Mouse (Mus musculus): ENCODE measurements around the gene Ccdc12. TPM values are rescaled to one million over a fixed set of nuclear protein-coding genes. Genes with fewer than 3 reads are reported as not detected.

Gene Ccdc12
- 164 and 175 TPM in 2 replicates for polyA plus RNA-seq (2016; fragmentation: Nextera tagmentation; extraction: Ambion mirVana)

DNA sequence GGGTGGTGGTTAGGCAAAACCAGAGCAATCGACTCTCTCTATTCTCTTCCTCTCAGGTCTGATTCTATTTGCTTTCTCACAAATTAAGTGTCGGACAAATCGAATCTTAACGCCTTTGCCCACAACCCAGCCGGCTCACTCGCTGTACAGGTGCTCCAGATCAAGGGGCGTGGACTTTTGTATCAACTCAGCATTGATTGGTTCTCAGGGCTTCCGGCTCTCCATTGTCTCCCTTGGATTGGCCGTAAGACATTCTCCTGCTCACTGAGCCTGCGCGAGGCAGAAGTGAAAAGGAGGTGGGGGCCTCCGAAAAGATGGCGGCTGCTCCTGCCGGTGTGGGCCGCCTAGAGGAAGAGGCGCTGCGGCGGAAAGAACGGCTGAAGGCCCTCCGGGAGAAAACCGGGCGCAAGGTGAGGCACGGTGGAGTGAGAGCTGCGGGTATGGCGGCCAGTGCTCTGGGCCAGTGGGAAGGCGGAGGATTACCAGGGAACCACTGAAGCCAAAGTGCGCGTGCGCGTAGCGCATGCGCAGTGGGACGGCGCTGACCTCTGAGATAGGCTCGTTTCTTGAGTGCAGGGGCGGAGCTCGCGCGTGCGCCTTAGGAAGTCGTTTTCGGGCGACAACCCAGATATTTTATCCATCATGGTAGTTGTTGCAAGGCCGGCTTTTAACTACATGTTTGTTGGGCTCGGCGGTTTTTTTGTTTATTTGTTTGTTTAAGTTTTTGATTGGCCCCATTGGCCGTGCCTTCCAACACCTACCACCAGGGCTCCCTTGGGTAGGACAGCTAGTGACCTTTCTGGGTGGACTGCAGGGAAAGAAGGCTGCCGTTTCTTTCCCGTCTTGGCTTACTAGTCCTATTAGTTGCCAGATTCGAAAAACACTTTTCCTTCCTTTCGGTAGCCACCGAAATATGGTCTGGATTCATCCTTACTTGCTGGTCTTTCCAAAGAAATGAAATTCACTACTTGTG lies at the start of gene Ccdc12:
Gene Ccdc12, plus strand, starts transcription at position 255 of the 973 bp plus-strand sequence.
- Histone ChIP-seq H3K4me1 (peaks cover 43% of the 10 kb centered on the region), H3K36me3 (peaks cover 10% of the 10 kb centered on the region), H3K27me3 (ENCODE audit: low read depth, poor library complexity, severe bottlenecking) (peaks cover 25% of the 10 kb centered on the region), H3K4me3 (peak within 1 kb of the TSS; percentile 72), H3K9me3 (replicated peaks) (no peaks in the 10 kb centered on the region), H3K27ac (peak within 1 kb of the TSS; percentile 95)
- WGBS: under 1% methylated on average over 52 of the region's 52 CpGs
- DNase-seq (ENCODE audit: low spot score): peak; percentile 95

GRCm38 (mm10) chr9:110611471-110611870 lies 44.8 kb upstream of the Ccdc12 start:
- H3K9me3 ChIP-seq (replicated peaks): no peaks in the 10 kb centered on the region
- WGBS: 95% methylated on average over 3 of the region's 3 CpGs
- H3K4me1 ChIP-seq: no peaks in the 10 kb centered on the region
- H3K27ac ChIP-seq: no peak overlapping the region
- H3K27me3 ChIP-seq (ENCODE audit: low read depth, poor library complexity, severe bottlenecking): no peaks in the 10 kb centered on the region
- peaks cover 94% of the 10 kb centered on the region for H3K36me3 ChIP-seq
- H3K4me3 ChIP-seq: no peak overlapping the region
- no peak for DNase-seq (ENCODE audit: low spot score)

- no peak for DNase-seq (ENCODE audit: low spot score)
- Histone ChIP-seq H3K9me3 (replicated peaks) (no peaks in the 10 kb centered on the region), H3K4me3 (no peak overlapping the region), H3K27ac (no peak overlapping the region), H3K27me3 (ENCODE audit: low read depth, poor library complexity, severe bottlenecking) (no peaks in the 10 kb centered on the region), H3K4me1 (0 out of 2 replicates have a peak, but pooled peaks cover 3% of the 10 kb centered on the region), H3K36me3 (peaks cover 100% of the 10 kb centered on the region)
- WGBS: 84% methylated on average over 3 of the region's 3 CpGs
These were observed 39.2 kb upstream of the Ccdc12 start for GRCm38 (mm10) chr9:110617081-110617480.

DNA sequence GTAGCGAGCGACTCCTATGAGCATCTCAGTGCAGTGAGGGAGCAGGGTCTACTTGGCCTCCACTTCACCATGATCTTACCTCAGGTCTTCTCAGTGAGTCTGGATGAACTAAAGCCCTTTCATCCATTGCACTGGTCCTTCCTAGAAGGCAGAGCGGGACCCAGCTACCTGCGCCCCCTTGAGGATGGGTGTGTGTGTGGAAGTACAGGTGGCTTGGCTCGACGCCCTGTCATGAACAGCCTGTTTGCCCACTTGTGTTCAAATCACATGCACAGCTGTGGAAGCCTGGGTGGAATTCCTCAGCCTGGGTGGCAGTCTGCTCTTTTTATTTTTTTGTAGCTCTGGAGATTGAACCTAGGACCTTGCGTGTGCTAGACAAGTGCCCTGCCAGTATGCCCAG lies 36.1 kb upstream of the Ccdc12 start:
- peaks cover 80% of the 10 kb centered on the region for H3K36me3 ChIP-seq
- WGBS: 92% methylated on average over 7 of the region's 7 CpGs
- no peaks in the 10 kb centered on the region for H3K27me3 ChIP-seq (ENCODE audit: low read depth, poor library complexity, severe bottlenecking)

GRCm38 (mm10) chr9:110620685-110621084 lies 35.6 kb upstream of the Ccdc12 start:
- no peaks in the 10 kb centered on the region for H3K9me3 ChIP-seq (replicated peaks)
- peaks cover 75% of the 10 kb centered on the region for H3K36me3 ChIP-seq

More for the DNA sequence above, 36.1 kb upstream of the Ccdc12 start:
- H3K9me3 ChIP-seq (replicated peaks): no peaks in the 10 kb centered on the region
- DNase-seq (ENCODE audit: low spot score): no peak
- peaks cover 34% of the 10 kb centered on the region for H3K4me1 ChIP-seq
- no peak overlapping the region for H3K27ac ChIP-seq
- H3K4me3 ChIP-seq: no peak overlapping the region

GRCm38 (mm10) chr9:110622621-110623219 lies 33.6 kb upstream of the Ccdc12 start:
- Histone ChIP-seq H3K9me3 (replicated peaks) (no peaks in the 10 kb centered on the region), H3K27me3 (ENCODE audit: low read depth, poor library complexity, severe bottlenecking) (peaks cover 16% of the 10 kb centered on the region), H3K27ac (peak overlapping the region; percentile 92; the same call in 1 of the 2 replicates), H3K36me3 (peaks cover 55% of the 10 kb centered on the region), H3K4me3 (peak overlapping the region; percentile 72), H3K4me1 (peaks cover 41% of the 10 kb centered on the region)
- 89% methylated on average over 12 of the region's 12 CpGs for WGBS
- no peak for DNase-seq (ENCODE audit: low spot score)

More at GRCm38 (mm10) chr9:110620685-110621084, 35.6 kb upstream of the Ccdc12 start:
- no peak overlapping the region for H3K27ac ChIP-seq
- DNase-seq (ENCODE audit: low spot score): no peak
- no peak overlapping the region for H3K4me3 ChIP-seq
- 96% methylated on average over 7 of the region's 7 CpGs for WGBS
- H3K27me3 ChIP-seq (ENCODE audit: low read depth, poor library complexity, severe bottlenecking): peaks cover 1% of the 10 kb centered on the region; the same call in 1 of the 2 replicates
- peaks cover 39% of the 10 kb centered on the region for H3K4me1 ChIP-seq

GRCm38 (mm10) chr9:110623416-110624195 lies 32.7 kb upstream of the Ccdc12 start:
- Histone ChIP-seq H3K27ac (peak overlapping the region; percentile 92), H3K36me3 (peaks cover 46% of the 10 kb centered on the region), H3K4me3 (peak overlapping the region; percentile 72), H3K27me3 (ENCODE audit: low read depth, poor library complexity, severe bottlenecking) (peaks cover 19% of the 10 kb centered on the region), H3K9me3 (replicated peaks) (no peaks in the 10 kb centered on the region), H3K4me1 (peaks cover 41% of the 10 kb centered on the region)
- WGBS: 40% methylated on average over 8 of the region's 8 CpGs
- no peak for DNase-seq (ENCODE audit: low spot score)

DNA sequence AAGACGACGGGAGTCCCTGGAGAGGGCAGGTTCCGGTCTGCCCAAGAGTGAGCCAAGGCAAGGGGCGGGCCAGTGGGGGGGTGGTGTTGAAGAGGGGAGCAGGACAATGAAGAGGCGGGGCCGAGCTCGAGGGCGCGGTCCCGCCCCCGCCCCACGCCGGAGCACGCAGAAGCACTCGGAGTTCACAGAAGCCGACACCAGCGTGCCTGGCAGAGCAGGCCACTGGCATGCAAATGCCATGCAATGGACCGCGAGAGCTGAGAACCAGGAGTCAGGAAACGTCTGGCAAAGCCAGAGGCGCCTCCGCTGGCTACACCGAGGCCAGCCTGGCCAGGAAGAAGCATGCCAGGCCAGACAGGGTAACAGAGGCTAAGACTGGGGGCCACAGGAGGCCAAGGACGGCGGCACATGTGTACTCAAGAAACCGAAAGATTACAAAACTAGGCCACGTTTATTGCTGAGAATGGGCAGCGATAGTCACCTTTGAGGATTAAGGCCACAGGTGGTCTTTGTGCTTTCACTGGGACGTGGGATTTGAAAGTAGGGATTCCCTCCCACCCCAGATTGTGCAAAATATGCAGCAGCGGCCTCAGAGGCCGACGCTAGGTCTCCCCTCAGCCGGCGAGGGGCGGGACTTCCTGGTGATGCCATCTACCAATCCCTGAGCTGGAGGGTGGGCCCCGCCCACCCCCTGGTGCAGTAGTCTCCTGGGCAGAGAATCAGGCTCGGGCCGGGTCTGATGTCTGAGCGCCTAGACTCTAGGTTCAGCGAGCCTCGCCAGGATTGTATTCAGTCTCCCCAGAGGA lies 31.7 kb upstream of the Ccdc12 start, which contains the start of gene Nradd:
Gene Nradd, minus strand, starts transcription at position 92 of the 806 bp plus-strand sequence.
- Histone ChIP-seq H3K27me3 (ENCODE audit: low read depth, poor library complexity, severe bottlenecking) (peaks cover 26% of the 10 kb centered on the region), H3K27ac (peak within 1 kb of the TSS; percentile 92), H3K9me3 (replicated peaks) (no peaks in the 10 kb centered on the region), H3K4me3 (peak within 1 kb of the TSS; percentile 72), H3K4me1 (peaks cover 41% of the 10 kb centered on the region), H3K36me3 (peaks cover 36% of the 10 kb centered on the region)
- peak; percentile 94 for DNase-seq (ENCODE audit: low spot score)
- WGBS: under 1% methylated on average over 41 of the region's 41 CpGs

GRCm38 (mm10) chr9:110625350-110625908 lies 30.9 kb upstream of the Ccdc12 start:
- peaks cover 35% of the 10 kb centered on the region for H3K27me3 ChIP-seq (ENCODE audit: low read depth, poor library complexity, severe bottlenecking)
- H3K4me3 ChIP-seq: peak overlapping the region; percentile 72
- DNase-seq (ENCODE audit: low spot score): no peak
- H3K27ac ChIP-seq: peak overlapping the region; percentile 92
- WGBS: 69% methylated on average over 11 of the region's 11 CpGs
- H3K36me3 ChIP-seq: peaks cover 27% of the 10 kb centered on the region
- H3K4me1 ChIP-seq: peaks cover 41% of the 10 kb centered on the region
- H3K9me3 ChIP-seq (replicated peaks): no peaks in the 10 kb centered on the region

DNA sequence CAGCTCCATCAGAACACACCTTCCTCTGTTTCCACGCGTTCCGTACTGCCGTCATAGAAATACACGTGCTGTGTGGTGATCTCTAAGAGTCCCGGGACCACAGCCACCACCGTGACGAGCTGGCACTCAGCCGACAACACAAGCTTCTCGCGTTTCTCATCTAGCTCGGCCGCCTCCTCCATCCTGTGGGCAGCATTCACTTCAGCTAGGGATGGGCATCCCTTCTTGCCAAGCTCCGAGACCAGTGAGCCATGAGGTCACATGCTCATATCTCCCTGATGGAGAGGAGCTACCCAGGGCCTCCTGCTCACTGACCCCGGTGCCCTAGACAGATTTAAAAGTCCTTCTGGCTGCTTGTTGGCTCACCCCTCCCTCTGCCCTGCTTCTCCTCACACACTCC lies 26.1 kb upstream of the Ccdc12 start:
- Histone ChIP-seq H3K4me3 (no peak overlapping the region), H3K27ac (no peak overlapping the region), H3K9me3 (replicated peaks) (no peaks in the 10 kb centered on the region), H3K4me1 (peaks cover 32% of the 10 kb centered on the region), H3K27me3 (ENCODE audit: low read depth, poor library complexity, severe bottlenecking) (peaks cover 82% of the 10 kb centered on the region), H3K36me3 (no peaks in the 10 kb centered on the region)
- no peak for DNase-seq (ENCODE audit: low spot score)
- 93% methylated on average over 15 of the region's 15 CpGs for whole genome bisulfite sequencing

DNA sequence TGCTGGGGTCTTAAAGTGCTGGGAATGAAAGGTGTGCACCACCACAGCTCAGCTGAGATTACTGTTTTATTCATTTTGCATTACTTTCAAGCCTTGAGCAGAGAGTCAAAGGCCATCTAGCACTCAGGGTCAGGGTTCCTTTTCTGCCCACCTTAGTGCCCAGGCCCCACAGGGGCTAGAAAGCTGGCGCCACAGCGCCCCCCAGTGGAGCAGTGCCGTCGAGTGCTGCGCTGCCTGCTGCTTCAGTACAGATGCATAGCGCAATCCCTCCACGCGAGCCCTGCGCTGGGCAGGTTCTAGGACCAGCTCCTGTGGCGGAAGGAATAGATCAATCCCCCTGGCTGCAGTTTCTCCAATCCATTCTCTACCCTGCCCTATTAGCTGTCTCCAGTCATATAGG lies 25.1 kb upstream of the Ccdc12 start:
- Histone ChIP-seq H3K4me1 (peaks cover 28% of the 10 kb centered on the region), H3K36me3 (no peaks in the 10 kb centered on the region), H3K27ac (no peak overlapping the region), H3K9me3 (replicated peaks) (no peaks in the 10 kb centered on the region), H3K4me3 (peak overlapping the region; percentile 46), H3K27me3 (ENCODE audit: low read depth, poor library complexity, severe bottlenecking) (peaks cover 86% of the 10 kb centered on the region)
- peak; percentile 86 for DNase-seq (ENCODE audit: low spot score)
- 8% methylated on average over 10 of the region's 10 CpGs for WGBS

Measured in limb, embryonic 10.5 days (tissue).